Mouse (Mus musculus): Measurements from ENCODE around the gene Csnk2a1.

Csnk2a1 gene

GRCm38 (mm10) chr2:152326654-152327053 is 100.0 kb downstream of the Csnk2a1 start:
- DNase-seq: no peak

GRCm38 (mm10) chr2:152327980-152328379 is 101.3 kb downstream of the Csnk2a1 start:
- no peak for DNase-seq

GRCm38 (mm10) chr2:152330858-152331423 is 104.3 kb downstream of the Csnk2a1 start:
- DNase-seq: peak; percentile 27
